Mouse (Mus musculus) bone marrow, adult 2 months (tissue): ENCODE results near the gene Hebp1.

ENCODE experiments used
- CTCF ChIP-seq: fragments of 200-500 bp; IDR thresholded peaks from 2 replicates; pipeline ENCODE4 v1.5.1; 2011; ENCODE audit warnings: low read length, control low read depth; ENCODE audit not compliant: control insufficient read depth, insufficient read depth
- POLR2A ChIP-seq: fragments of 200-500 bp; IDR thresholded peaks from 2 replicates; pipeline ENCODE4 v1.6.1; 2011; ENCODE audit warnings: low read depth, mild to moderate bottlenecking, control low read depth, low read length, borderline replicate concordance; ENCODE audit not compliant: control insufficient read depth

GRCm38 (mm10) chr6:135240361-135240760 lies 42.5 kb upstream of the Hebp1 start:
- no peak for TF ChIP-seq POLR2A
- TF ChIP-seq CTCF = no peak
